Mouse (Mus musculus) heart, embryonic 15.5 days (tissue): ENCODE results near the gene Ubr2. TPM values are rescaled to one million over a fixed set of nuclear protein-coding genes. Genes with fewer than 3 reads are reported as not detected.

Experiments
- ATAC-seq: fragments of 200-750 bp; cut with Nextera tagmentation; replicated peaks from 2 replicates; pipeline ENCODE4 v1.8.0; 2017; ENCODE audit warnings: low read depth, moderate TSS enrichment; ENCODE audit not compliant: insufficient number of reproducible peaks, insufficient read depth, low FRiP score
- H3K27ac ChIP-seq: fragments of 300-500 bp; sonication (generic); 2 replicates; pipeline ENCODE4 v1.5.1; 2015; ENCODE audit warnings: mild to moderate bottlenecking, inconsistent platforms
- H3K27me3 ChIP-seq: fragments of 300-500 bp; sonication (generic); 2 replicates; pipeline ENCODE4 v1.6.1; 2015; ENCODE audit warnings: inconsistent platforms
- H3K36me3 ChIP-seq: fragments of 300-500 bp; sonication (generic); 2 replicates; pipeline ENCODE4 v1.6.1; 2015; ENCODE audit warnings: mild to moderate bottlenecking, inconsistent platforms
- H3K4me1 ChIP-seq: fragments of 300-500 bp; sonication (generic); replicated peaks from 2 replicates; pipeline ENCODE4 v1.6.1; 2015; ENCODE audit warnings: inconsistent platforms
- H3K4me2 ChIP-seq: fragments of 300-500 bp; sonication (generic); 2 replicates; pipeline ENCODE4 v1.6.1; 2015; ENCODE audit warnings: inconsistent platforms, mild to moderate bottlenecking, moderate library complexity
- H3K4me3 ChIP-seq: fragments of 300-500 bp; sonication (generic); 2 replicates; pipeline ENCODE4 v1.5.1; 2015; ENCODE audit warnings: mild to moderate bottlenecking, inconsistent platforms
- H3K9ac ChIP-seq: fragments of 300-500 bp; sonication (generic); 2 replicates; pipeline ENCODE4 v1.6.1; 2015; ENCODE audit warnings: mild to moderate bottlenecking, inconsistent platforms
- H3K9me3 ChIP-seq: fragments of 300-500 bp; sonication (generic); replicated peaks from 2 replicates; pipeline ENCODE4 v1.6.1; 2016; ENCODE audit warnings: inconsistent platforms
- WGBS: fragments of 180-500 bp; shearing (Covaris S2); methylation state at CpG from one replicate; pipeline ENCODE4 v1.1.7; 2015; ENCODE audit warnings: mixed read lengths; 5-methylcytosine and 5-hydroxymethylcytosine counted together
- polyA plus RNA-seq: library from polyadenylated mRNA; unstranded; fragments of >200 nt; fragmentation: Nextera tagmentation; extraction: Ambion mirVana; gene quantifications from 2 replicates; pipeline ENCODE4 v1.2.1, GENCODE M21; 2015

Ubr2 gene
- polyA plus RNA-seq, 1 experiment from 2014 or later: 14.4 TPM

DNA sequence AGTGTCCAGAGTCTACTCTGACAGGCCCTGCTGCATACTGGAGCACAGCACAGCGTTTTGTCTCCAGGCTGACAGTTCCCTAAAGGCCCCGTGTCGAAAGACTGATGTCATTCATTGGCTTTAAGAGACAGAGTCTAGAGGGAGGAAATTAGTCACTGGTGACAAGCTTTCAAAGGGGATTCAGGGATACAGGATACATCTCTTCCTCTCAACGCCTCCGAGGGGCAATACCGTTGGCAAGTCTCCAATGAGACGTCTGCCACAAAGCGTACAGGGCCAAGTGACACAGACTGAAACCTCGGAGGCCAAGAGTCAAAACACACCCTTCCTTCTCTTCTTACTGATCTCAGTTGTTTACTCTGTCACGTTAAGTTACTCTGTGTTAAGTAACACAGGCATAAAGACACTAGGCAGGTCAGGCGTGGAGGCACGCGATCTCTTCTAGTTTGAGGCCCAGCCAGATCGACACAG is 130.5 kb downstream of the Ubr2 start:
- peak; percentile 56; the same call in 1 of the 2 replicates for ATAC-seq
- Histone ChIP-seq H3K4me2 (no peak overlapping the region), H3K4me3 (no peak overlapping the region), H3K36me3 (no peaks in the 10 kb centered on the region), H3K9ac (no peak overlapping the region), H3K27me3 (no peaks in the 10 kb centered on the region), H3K27ac (peak overlapping the region; percentile 13; the same call in 1 of the 2 replicates), H3K9me3 (no peaks in the 10 kb centered on the region), H3K4me1 (peaks cover 12% of the 10 kb centered on the region)
- 26% methylated on average over 14 of the region's 14 CpGs for WGBS

Other genes starting within 250 kb of the Ubr2 start
- 2.9 and 25.2 TPM in 2 replicates for gene Ptcra, start 246.8 kb downstream of the Ubr2 start, polyA plus RNA-seq
- 49.5 and 51.5 TPM in 2 replicates for gene 2310039H08Rik, start 237.9 kb downstream of the Ubr2 start, polyA plus RNA-seq
- gene Rpl7l1, start 227.9 kb downstream of the Ubr2 start, polyA plus RNA-seq: 86.3 and 93.7 TPM in 2 replicates
- gene Bicral, start 152.1 kb downstream of the Ubr2 start, polyA plus RNA-seq: 3.2 and 3.9 TPM in 2 replicates
- gene Tbcc, start 119.9 kb downstream of the Ubr2 start, polyA plus RNA-seq: 41.9 and 43.8 TPM in 2 replicates
- not detected in 2 replicates for gene Prph2, start 100.1 kb downstream of the Ubr2 start, polyA plus RNA-seq